Mouse (Mus musculus): ENCODE results near the gene Cdkn2aip. TPM values are rescaled to one million over a fixed set of nuclear protein-coding genes. Genes with fewer than 3 reads are reported as not detected.

The Cdkn2aip gene
- polyA plus RNA-seq, 1 experiment, result 12.2 TPM

DNA sequence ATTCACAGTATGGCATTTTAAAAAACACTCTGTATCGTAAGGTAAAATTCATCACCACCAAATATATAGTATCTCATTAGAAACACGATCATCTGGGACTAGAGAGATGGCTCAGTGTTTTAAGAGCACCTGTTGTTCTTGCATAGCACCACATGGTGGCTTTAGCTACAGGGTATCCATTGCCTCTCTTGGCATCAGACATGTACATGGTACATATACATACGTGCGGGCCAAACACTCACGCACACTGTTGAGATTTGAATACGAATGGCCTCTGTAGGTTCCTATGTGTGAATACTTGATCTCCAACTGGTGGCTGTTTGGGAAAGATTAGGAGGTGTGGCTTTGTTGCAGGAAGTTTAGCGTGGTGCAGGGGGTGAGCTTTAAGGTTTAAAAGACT, 28.6 kb upstream of the Cdkn2aip start:
- Histone ChIP-seq H3K4me3 (ENCODE audit: low read depth, low read length) (no peak overlapping the region), H3K27me3 (ENCODE audit: control insufficient read depth, insufficient read depth, low read length, poor library complexity, severe bottlenecking) (no peaks in the 10 kb centered on the region), H3K9me3 (replicated peaks; ENCODE audit: control insufficient read depth, insufficient read depth, low read length, poor library complexity, severe bottlenecking) (no peaks in the 10 kb centered on the region), H3K9ac (ENCODE audit: low read depth, poor library complexity, severe bottlenecking) (no peak overlapping the region), H3K4me1 (ENCODE audit: control insufficient read depth, insufficient read depth, low read length) (peaks cover 2% of the 10 kb centered on the region), H3K27ac (ENCODE audit: insufficient read depth, low read length) (no peak overlapping the region), H3K36me3 (ENCODE audit: control insufficient read depth, insufficient read depth, low read length, poor library complexity, severe bottlenecking) (no peaks in the 10 kb centered on the region)
- no peak for TF ChIP-seq POLR2A (IDR thresholded peaks at IDR 0.05; ENCODE audit: insufficient read depth, low read length)
- TF ChIP-seq CTCF (IDR thresholded peaks at IDR 0.05; ENCODE audit: low read depth, low read length), result no peak
- TF ChIP-seq EP300 (IDR thresholded peaks at IDR 0.05; ENCODE audit: insufficient read depth, low read depth, low read length), result no peak

DNA sequence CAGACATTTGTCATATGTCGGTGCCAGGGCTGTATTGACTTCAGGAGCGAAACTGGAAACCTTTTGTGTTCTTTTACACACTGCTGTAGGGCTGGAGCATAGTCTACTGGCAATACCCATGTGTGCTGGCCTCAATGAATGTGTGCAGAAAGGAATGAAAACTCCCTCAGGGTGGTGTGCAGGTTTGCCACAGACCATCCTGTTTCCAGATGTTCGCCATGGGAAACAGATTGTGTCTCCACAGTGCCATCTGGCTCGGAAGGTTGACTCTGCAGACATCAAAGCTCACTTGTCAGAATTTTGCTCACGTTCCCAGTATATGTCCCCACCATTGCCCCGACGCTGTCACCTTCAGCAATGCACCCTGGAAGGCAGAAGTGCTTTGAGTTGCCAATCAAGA, 23.4 kb upstream of the Cdkn2aip start:
- no peak for TF ChIP-seq EP300 (IDR thresholded peaks at IDR 0.05; ENCODE audit: insufficient read depth, low read depth, low read length)
- no peak for TF ChIP-seq CTCF (IDR thresholded peaks at IDR 0.05; ENCODE audit: low read depth, low read length)
- TF ChIP-seq POLR2A (IDR thresholded peaks at IDR 0.05; ENCODE audit: insufficient read depth, low read length), result no peak

DNA sequence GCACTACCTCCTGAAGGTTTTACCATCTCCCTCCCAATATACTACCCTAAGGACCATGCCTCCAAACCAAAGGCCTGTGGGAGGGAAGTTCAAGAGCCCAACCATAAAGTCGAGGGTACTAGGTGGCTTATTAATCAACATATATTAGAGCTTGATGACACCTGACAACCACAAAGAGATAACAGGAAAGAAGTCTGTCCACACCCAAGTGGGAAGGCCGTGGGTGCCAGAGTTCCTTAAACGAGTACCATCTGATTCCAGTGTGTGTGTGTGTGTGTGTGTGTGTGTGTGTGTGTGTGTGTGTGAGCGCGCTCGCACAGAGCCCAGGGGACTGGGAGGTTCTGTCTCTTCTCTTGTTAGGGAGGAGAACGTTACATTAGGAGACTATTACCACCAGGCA, 15.6 kb upstream of the Cdkn2aip start:
- Histone ChIP-seq H3K36me3 (ENCODE audit: control insufficient read depth, insufficient read depth, low read length, poor library complexity, severe bottlenecking) (no peaks in the 10 kb centered on the region), H3K27me3 (ENCODE audit: control insufficient read depth, insufficient read depth, low read length, poor library complexity, severe bottlenecking) (peaks cover 10% of the 10 kb centered on the region), H3K9me3 (replicated peaks; ENCODE audit: control insufficient read depth, insufficient read depth, low read length, poor library complexity, severe bottlenecking) (peaks cover 14% of the 10 kb centered on the region; the same call in 1 of the 2 replicates), H3K9ac (ENCODE audit: low read depth, poor library complexity, severe bottlenecking) (no peak overlapping the region), H3K4me3 (ENCODE audit: low read depth, low read length) (no peak overlapping the region), H3K27ac (ENCODE audit: insufficient read depth, low read length) (no peak overlapping the region), H3K4me1 (ENCODE audit: control insufficient read depth, insufficient read depth, low read length) (peaks cover 3% of the 10 kb centered on the region)
- TF ChIP-seq POLR2A (IDR thresholded peaks at IDR 0.05; ENCODE audit: insufficient read depth, low read length), result no peak
- TF ChIP-seq EP300 (IDR thresholded peaks at IDR 0.05; ENCODE audit: insufficient read depth, low read depth, low read length), result no peak
- no peak for TF ChIP-seq CTCF (IDR thresholded peaks at IDR 0.05; ENCODE audit: low read depth, low read length)

More for the DNA sequence above, 23.4 kb upstream of the Cdkn2aip start:
- no peak overlapping the region for H3K9ac ChIP-seq (ENCODE audit: low read depth, poor library complexity, severe bottlenecking)
- H3K27ac ChIP-seq (ENCODE audit: insufficient read depth, low read length), result no peak overlapping the region
- H3K4me3 ChIP-seq (ENCODE audit: low read depth, low read length), result no peak overlapping the region
- no peaks in the 10 kb centered on the region for H3K27me3 ChIP-seq (ENCODE audit: control insufficient read depth, insufficient read depth, low read length, poor library complexity, severe bottlenecking)
- no peaks in the 10 kb centered on the region for H3K36me3 ChIP-seq (ENCODE audit: control insufficient read depth, insufficient read depth, low read length, poor library complexity, severe bottlenecking)
- H3K4me1 ChIP-seq (ENCODE audit: control insufficient read depth, insufficient read depth, low read length), result no peaks in the 10 kb centered on the region
- H3K9me3 ChIP-seq (replicated peaks; ENCODE audit: control insufficient read depth, insufficient read depth, low read length, poor library complexity, severe bottlenecking), result no peaks in the 10 kb centered on the region

DNA sequence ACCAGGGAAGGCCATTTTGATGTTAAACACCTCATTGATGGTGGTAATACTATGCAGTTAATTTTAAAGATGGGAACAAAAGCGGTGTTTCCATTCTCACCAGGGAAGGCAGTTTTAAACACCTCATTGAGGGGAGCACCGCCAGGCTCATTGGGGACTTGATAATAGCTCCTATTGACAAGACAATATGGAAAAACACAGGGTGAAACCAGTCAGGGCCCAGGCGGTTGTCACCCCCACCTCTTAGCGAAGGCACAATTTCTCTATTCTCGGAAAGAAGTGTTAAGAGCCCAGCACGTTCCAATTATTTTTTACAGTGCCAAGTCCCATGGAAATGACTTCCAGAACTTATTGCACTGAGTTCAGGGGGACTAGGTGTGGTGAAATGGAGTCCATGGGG, 13.2 kb upstream of the Cdkn2aip start:
- H3K4me1 ChIP-seq (ENCODE audit: control insufficient read depth, insufficient read depth, low read length), result peaks cover 3% of the 10 kb centered on the region
- no peaks in the 10 kb centered on the region for H3K36me3 ChIP-seq (ENCODE audit: control insufficient read depth, insufficient read depth, low read length, poor library complexity, severe bottlenecking)
- no peak overlapping the region for H3K27ac ChIP-seq (ENCODE audit: insufficient read depth, low read length)
- H3K9ac ChIP-seq (ENCODE audit: low read depth, poor library complexity, severe bottlenecking), result no peak overlapping the region
- no peak overlapping the region for H3K4me3 ChIP-seq (ENCODE audit: low read depth, low read length)
- TF ChIP-seq CTCF (IDR thresholded peaks at IDR 0.05; ENCODE audit: low read depth, low read length) (no peak), POLR2A (IDR thresholded peaks at IDR 0.05; ENCODE audit: insufficient read depth, low read length) (no peak), EP300 (IDR thresholded peaks at IDR 0.05; ENCODE audit: insufficient read depth, low read depth, low read length) (peak; percentile 77)
- H3K9me3 ChIP-seq (replicated peaks; ENCODE audit: control insufficient read depth, insufficient read depth, low read length, poor library complexity, severe bottlenecking), result peaks cover 14% of the 10 kb centered on the region; the same call in 1 of the 2 replicates
- H3K27me3 ChIP-seq (ENCODE audit: control insufficient read depth, insufficient read depth, low read length, poor library complexity, severe bottlenecking), result peaks cover 15% of the 10 kb centered on the region

DNA sequence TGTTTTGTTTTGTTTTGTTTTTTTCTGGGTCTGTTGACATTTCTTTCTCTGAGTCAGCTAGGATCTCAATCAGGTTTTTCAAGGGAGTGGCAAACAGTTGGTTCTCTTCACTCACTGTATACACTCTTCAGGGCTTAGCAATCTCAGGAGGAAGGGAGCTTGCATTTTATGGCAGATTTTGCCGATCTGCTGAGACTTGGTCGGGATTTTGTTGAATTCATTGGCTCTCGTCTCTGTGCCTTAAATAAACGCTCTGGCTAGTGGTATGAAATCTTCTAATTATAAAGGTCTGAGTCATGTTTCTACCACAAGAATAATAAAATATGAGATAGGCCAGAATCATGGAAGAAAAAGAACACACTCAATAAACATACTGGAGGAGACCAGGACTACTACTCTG, 7.9 kb upstream of the Cdkn2aip start:
- no peak for TF ChIP-seq EP300 (IDR thresholded peaks at IDR 0.05; ENCODE audit: insufficient read depth, low read depth, low read length)
- no peak for TF ChIP-seq CTCF (IDR thresholded peaks at IDR 0.05; ENCODE audit: low read depth, low read length)
- no peak for TF ChIP-seq POLR2A (IDR thresholded peaks at IDR 0.05; ENCODE audit: insufficient read depth, low read length)
- Histone ChIP-seq H3K9me3 (replicated peaks; ENCODE audit: control insufficient read depth, insufficient read depth, low read length, poor library complexity, severe bottlenecking) (peaks cover 14% of the 10 kb centered on the region; the same call in 1 of the 2 replicates), H3K4me1 (ENCODE audit: control insufficient read depth, insufficient read depth, low read length) (no peaks in the 10 kb centered on the region)

DNA sequence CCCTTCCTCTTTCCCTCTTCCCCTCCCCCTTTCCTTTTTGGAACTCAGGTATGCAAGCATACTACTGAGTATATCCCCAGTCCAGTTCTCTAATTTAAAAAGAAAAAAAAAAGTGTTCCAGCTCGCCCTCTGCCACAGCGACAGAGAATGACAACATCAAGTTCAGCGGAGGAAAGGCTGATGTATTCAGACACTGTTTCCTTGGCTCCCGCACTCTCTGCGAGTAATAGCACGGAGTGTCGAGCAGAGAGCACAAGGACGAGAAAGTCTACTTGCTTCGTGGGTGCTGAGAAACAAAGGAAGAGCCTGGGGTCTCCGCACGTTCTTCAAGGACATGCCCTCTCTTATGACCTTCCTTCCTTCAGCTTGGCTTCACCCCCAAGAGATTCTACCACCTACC, 4.9 kb upstream of the Cdkn2aip start:
- no peak overlapping the region for H3K9ac ChIP-seq (ENCODE audit: low read depth, poor library complexity, severe bottlenecking)
- H3K27ac ChIP-seq (ENCODE audit: insufficient read depth, low read length), result no peak overlapping the region
- peaks cover 5% of the 10 kb centered on the region for H3K27me3 ChIP-seq (ENCODE audit: control insufficient read depth, insufficient read depth, low read length, poor library complexity, severe bottlenecking)
- H3K9me3 ChIP-seq (replicated peaks; ENCODE audit: control insufficient read depth, insufficient read depth, low read length, poor library complexity, severe bottlenecking), result no peaks in the 10 kb centered on the region
- no peaks in the 10 kb centered on the region for H3K4me1 ChIP-seq (ENCODE audit: control insufficient read depth, insufficient read depth, low read length)
- no peak for TF ChIP-seq EP300 (IDR thresholded peaks at IDR 0.05; ENCODE audit: insufficient read depth, low read depth, low read length)
- no peak for TF ChIP-seq CTCF (IDR thresholded peaks at IDR 0.05; ENCODE audit: low read depth, low read length)
- TF ChIP-seq POLR2A (IDR thresholded peaks at IDR 0.05; ENCODE audit: insufficient read depth, low read length), result no peak
- no peaks in the 10 kb centered on the region for H3K36me3 ChIP-seq (ENCODE audit: control insufficient read depth, insufficient read depth, low read length, poor library complexity, severe bottlenecking)
- peak overlapping the region; percentile 4 for H3K4me3 ChIP-seq (ENCODE audit: low read depth, low read length)

More for the DNA sequence above, 7.9 kb upstream of the Cdkn2aip start:
- no peak overlapping the region for H3K27ac ChIP-seq (ENCODE audit: insufficient read depth, low read length)
- H3K27me3 ChIP-seq (ENCODE audit: control insufficient read depth, insufficient read depth, low read length, poor library complexity, severe bottlenecking), result peaks cover 9% of the 10 kb centered on the region
- no peaks in the 10 kb centered on the region for H3K36me3 ChIP-seq (ENCODE audit: control insufficient read depth, insufficient read depth, low read length, poor library complexity, severe bottlenecking)
- H3K4me3 ChIP-seq (ENCODE audit: low read depth, low read length), result no peak overlapping the region
- no peak overlapping the region for H3K9ac ChIP-seq (ENCODE audit: low read depth, poor library complexity, severe bottlenecking)
